Mouse (Mus musculus): Measurements from ENCODE around the gene Igf2r.

Gene Igf2r

GRCm38 (mm10) chr17:12673871-12674270 is 95.6 kb downstream of the Igf2r start:
- in situ Hi-C loops (cut with MboI, MseI), result no loop called here

- in situ Hi-C loops (cut with MboI, MseI), result no loop called here
Measured at GRCm38 (mm10) chr17:12672285-12672790, 97.1 kb downstream of the Igf2r start.

GRCm38 (mm10) chr17:12671029-12671605 is 98.3 kb downstream of the Igf2r start:
- in situ Hi-C loops (cut with MboI, MseI), result no loop called here

GRCm38 (mm10) chr17:12669363-12669679 is 100.1 kb downstream of the Igf2r start:
- in situ Hi-C loops (cut with MboI, MseI), result loop anchor here (5.0 kb wide), 1 partner anchor 132 kb away; no protein-coding TSS in a partner anchor

- in situ Hi-C loops (cut with MboI, MseI), result loop anchor here (5.0 kb wide), 1 partner anchor 131 kb away; no protein-coding TSS in a partner anchor
Measured at GRCm38 (mm10) chr17:12668478-12669362, 100.7 kb downstream of the Igf2r start.

- in situ Hi-C loops (cut with MboI, MseI), result no loop called here
Measured at GRCm38 (mm10) chr17:12664156-12664555, 105.3 kb downstream of the Igf2r start.

- in situ Hi-C loops (cut with MboI, MseI), result no loop called here
Measured at GRCm38 (mm10) chr17:12660572-12661260, 108.7 kb downstream of the Igf2r start.

- in situ Hi-C loops (cut with MboI, MseI), result no loop called here
Measured at GRCm38 (mm10) chr17:12659233-12659632, 110.2 kb downstream of the Igf2r start.

GRCm38 (mm10) chr17:12658784-12659183 is 110.7 kb downstream of the Igf2r start:
- in situ Hi-C loops (cut with MboI, MseI), result no loop called here

GRCm38 (mm10) chr17:12655826-12656225 is 113.6 kb downstream of the Igf2r start:
- in situ Hi-C loops (cut with MboI, MseI), result no loop called here

GRCm38 (mm10) chr17:12654061-12654460 is 115.4 kb downstream of the Igf2r start:
- in situ Hi-C loops (cut with MboI, MseI), result no loop called here

GRCm38 (mm10) chr17:12652604-12653003 is 116.9 kb downstream of the Igf2r start:
- in situ Hi-C loops (cut with MboI, MseI), result no loop called here

- in situ Hi-C loops (cut with MboI, MseI), result no loop called here
Measured at GRCm38 (mm10) chr17:12645461-12645860, 124.0 kb downstream of the Igf2r start.

- in situ Hi-C loops (cut with MboI, MseI), result no loop called here
Measured at GRCm38 (mm10) chr17:12641087-12641486, 128.4 kb downstream of the Igf2r start.

GRCm38 (mm10) chr17:12639585-12639984 is 129.9 kb downstream of the Igf2r start:
- in situ Hi-C loops (cut with MboI, MseI), result no loop called here

- in situ Hi-C loops (cut with MboI, MseI), result no loop called here
Measured at GRCm38 (mm10) chr17:12634814-12635213, 134.7 kb downstream of the Igf2r start.

Data from T-helper 2 cell (primary cell).